ENCODE assay signal across 8 mouse cellular contexts in the genomic region with DNA sequence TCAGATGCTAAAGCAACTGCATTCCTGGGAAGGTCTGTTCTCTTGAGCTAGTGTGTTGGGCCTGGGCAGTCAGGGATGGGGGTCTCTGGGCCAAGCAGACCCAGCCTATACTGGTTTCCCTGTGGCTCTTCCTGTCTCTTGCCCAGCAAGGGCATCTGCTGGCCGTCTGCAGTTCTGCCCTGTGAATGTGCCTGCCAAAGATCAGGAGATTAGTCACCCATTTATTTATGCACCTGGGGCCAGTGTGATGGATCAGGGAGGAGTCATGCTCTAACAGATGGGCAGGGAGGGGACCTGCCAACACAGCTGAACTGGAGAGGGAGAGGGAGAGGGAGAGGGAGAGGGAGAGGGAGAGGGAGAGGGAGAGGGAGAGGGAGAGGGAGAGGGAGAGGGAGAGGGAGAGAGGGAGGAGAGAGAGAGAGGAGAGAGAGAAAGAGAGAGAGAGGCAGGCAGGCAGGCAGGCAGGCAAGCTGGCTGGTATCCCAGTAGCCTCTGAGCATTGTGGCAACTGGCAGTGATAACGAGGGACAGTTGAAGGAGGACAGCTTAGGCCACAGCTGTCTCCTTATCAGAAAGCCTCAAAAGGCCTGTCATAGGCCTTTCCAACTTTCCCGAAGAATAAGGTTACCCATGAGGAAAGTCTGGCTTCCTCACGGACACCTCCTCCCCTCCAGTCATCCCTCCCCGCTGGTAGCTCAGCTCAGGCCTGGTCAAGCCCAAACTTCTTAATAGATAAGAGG. TPM values are rescaled to one million over a fixed set of nuclear protein-coding genes. Genes with fewer than 3 reads are reported as not detected.
DNase-seq lines count a peak whose midpoint lies in the region; ATAC-seq lines count a peak whose summit lies in the region.
"Had no signal": no experiment of that assay in that cellular context is flagged by ENCODE, and none has a peak within 500 bp of the region (broad histone marks: within the 10 kb centered on the region; RNA-seq: fewer than 3 reads in every experiment).

No protein-coding gene starts in this region.

- 14% methylated on average over 5 of the region's 5 CpGs for WGBS in midbrain, embryonic 15.5 days

- H3K9ac ChIP-seq in midbrain, embryonic 15.5 days, result no peak overlapping the region
- H3K9ac ChIP-seq: limb, embryonic 12.5 days had no signal

- ATAC-seq in midbrain, embryonic 15.5 days (replicated peaks), result no peak
- no peak for ATAC-seq in CD4-positive, CD25-positive, alpha-beta regulatory T cell, adult 4 months

- H3K9me3 ChIP-seq in midbrain, embryonic 15.5 days, result no peaks in the 10 kb centered on the region
- H3K9me3 ChIP-seq: limb, embryonic 12.5 days had no signal

- H3K4me1 ChIP-seq in midbrain, embryonic 15.5 days, result peaks cover 32% of the 10 kb centered on the region

- H3K27ac ChIP-seq in midbrain, embryonic 15.5 days, result peak overlapping the region; percentile 66
- H3K27ac ChIP-seq: limb, embryonic 12.5 days had no signal

- intact Hi-C loops in heart, postnatal 10 days (cut with DNase I), result no loop called here

- peak; percentile 48 for DNase-seq in ovary, adult 18-20 months (ENCODE audit: low spot score)
- DNase-seq in ovary, postnatal 14 days (ENCODE audit: low spot score), result no peak
- peak; percentile 68 to 71 for DNase-seq in cerebellum, postnatal 36 days
- peak; percentile 54 to 65 for DNase-seq in heart, postnatal 10 days
- no peak for DNase-seq in left cerebral cortex, adult 8-10 months (ENCODE audit: low spot score in 2 of 2)

- peaks cover 31% of the 10 kb centered on the region for H3K36me3 ChIP-seq in midbrain, embryonic 15.5 days (replicated peaks)

- H3K4me3 ChIP-seq in midbrain, embryonic 15.5 days, result no peak overlapping the region
- H3K4me3 ChIP-seq: limb, embryonic 12.5 days had no signal

- H3K27me3 ChIP-seq in midbrain, embryonic 15.5 days (replicated peaks), result no peaks in the 10 kb centered on the region

- H3K4me2 ChIP-seq in midbrain, embryonic 15.5 days, result no peak overlapping the region
- H3K4me2 ChIP-seq: limb, embryonic 12.5 days had no signal

RNA-seq across cellular contexts. Expression of a gene that starts 13.4 kb away (rescaled TPM):
- 10 to 100 TPM; 26.9 to 33.9 TPM for total RNA-seq in heart, postnatal 10 days (2021)
- polyA plus RNA-seq in midbrain, embryonic 15.5 days (2015; fragmentation: Nextera tagmentation; extraction: Ambion mirVana), result 3.6 and 4.0 TPM in 2 replicates
- polyA plus RNA-seq in CD4-positive, CD25-positive, alpha-beta regulatory T cell, adult 4 months (2017; shearing (Covaris generic)), result under 1 TPM; 0.44 to 0.57 TPM
- 1 to 10 TPM; 1.2 to 1.6 (median 1.4) TPM for total RNA-seq in left cerebral cortex, adult 8-10 months (2022)

RNA-seq across cellular contexts. Expression of a gene that starts 16.9 kb away (rescaled TPM):
- 100 to 1,000 TPM; 345 to 350 TPM for total RNA-seq in heart, postnatal 10 days (2021)
- 519 and 548 TPM in 2 replicates for polyA plus RNA-seq in midbrain, embryonic 15.5 days (2015; fragmentation: Nextera tagmentation; extraction: Ambion mirVana)
- polyA plus RNA-seq in CD4-positive, CD25-positive, alpha-beta regulatory T cell, adult 4 months (2017; shearing (Covaris generic)), result 10 to 100 TPM; 11.0 to 13.9 TPM
- 100 to 1,000 TPM; 565 to 601 (median 593) TPM for total RNA-seq in left cerebral cortex, adult 8-10 months (2022)

RNA-seq across cellular contexts. Expression of a gene that starts 29.9 kb away (rescaled TPM):
- 1 to 10 TPM; 2.5 to 2.6 TPM for total RNA-seq in heart, postnatal 10 days (2021)
- polyA plus RNA-seq in midbrain, embryonic 15.5 days (2015; fragmentation: Nextera tagmentation; extraction: Ambion mirVana), result 7.0 and 7.5 TPM in 2 replicates
- 1 to 10 TPM in 1 of 2 experiments, under 1 TPM in 1; 0.65 to 9.4 TPM for polyA plus RNA-seq in CD4-positive, CD25-positive, alpha-beta regulatory T cell, adult 4 months (2017; shearing (Covaris generic))
- total RNA-seq in left cerebral cortex, adult 8-10 months (2022), result 1 to 10 TPM; 7.5 to 7.9 (median 7.6) TPM

Comparison
In these comparisons a context has a peak if more than half of its experiments do, and no peak if none do; other contexts are left out.
1. DNase-seq: peak in ovary, adult 18-20 months (single experiment), cerebellum, postnatal 36 days (2 of 2) and heart, postnatal 10 days (2 of 2); none in ovary, postnatal 14 days (single experiment) and left cerebral cortex, adult 8-10 months (0 of 2).
2. RNA of a gene that starts 13.4 kb away (total RNA-seq): 26.9 to 33.9 TPM in heart, postnatal 10 days; 1.2 to 1.6 TPM in left cerebral cortex, adult 8-10 months; every median in the first group is over 10 times any median in the second.